Mouse (Mus musculus): ENCODE results near the gene Olfr430.
"Not testable (repeated sequence)": the region's sequence is repeated elsewhere in the genome, so short reads cannot be mapped to it uniquely, and the experiment has no call there.

The Olfr430 gene

DNA sequence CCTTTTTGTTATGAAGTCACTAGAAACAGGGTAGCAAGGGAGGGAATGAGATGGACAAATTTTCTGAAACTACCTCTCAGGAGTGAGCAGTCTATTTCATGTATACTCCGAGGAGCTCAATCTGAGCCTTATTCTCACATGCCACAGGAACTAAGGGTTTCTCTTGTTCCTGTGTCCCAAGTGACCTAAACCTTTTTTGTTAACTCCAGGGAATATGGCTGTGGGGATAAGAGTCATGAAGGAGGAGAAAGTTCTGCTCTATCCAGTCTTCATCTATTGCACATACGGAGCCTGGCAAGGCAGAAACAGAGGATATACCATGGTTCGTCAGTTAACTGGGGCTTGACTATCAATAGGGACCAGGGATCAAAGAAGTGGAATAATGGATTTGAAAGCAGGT lies at the start of gene Olfr430:
TSS of gene Olfr430 (plus strand) at position 301 of the 400 bp plus-strand sequence.
- no peak for DNase-seq (ENCODE audit: extremely low spot score)

- DNase-seq (ENCODE audit: extremely low spot score) = no peak
These were observed 34.7 kb upstream of the Olfr430 start, which contains the start of gene Ifi205 for GRCm38 (mm10) chr1:174031698-174032097. TSS of gene Ifi205 (minus strand) at chr1:174031810.

- DNase-seq (ENCODE audit: extremely low spot score) = no peak
These were observed 30.6 kb upstream of the Olfr430 start for GRCm38 (mm10) chr1:174035841-174036240.

DNA sequence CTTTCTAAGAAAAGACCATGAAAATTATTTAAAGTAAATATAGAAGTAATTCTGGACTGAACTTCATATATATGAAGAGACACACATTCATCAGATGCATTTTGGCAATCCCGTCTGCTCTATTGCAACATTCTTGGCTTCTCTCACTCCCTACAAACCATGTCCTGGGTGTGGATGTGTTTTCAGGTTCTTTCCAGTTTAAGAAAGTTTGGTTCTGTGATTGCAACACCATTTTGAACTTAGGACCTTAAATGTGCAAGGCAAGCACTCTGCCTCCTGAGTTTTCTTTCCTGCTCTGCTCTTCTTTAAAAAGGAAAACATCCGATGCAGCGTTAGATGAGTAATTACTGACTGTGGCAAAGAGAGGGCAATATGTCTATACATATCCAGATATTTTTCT lies 27.9 kb upstream of the Olfr430 start:
- no peak for DNase-seq (ENCODE audit: extremely low spot score)

DNA sequence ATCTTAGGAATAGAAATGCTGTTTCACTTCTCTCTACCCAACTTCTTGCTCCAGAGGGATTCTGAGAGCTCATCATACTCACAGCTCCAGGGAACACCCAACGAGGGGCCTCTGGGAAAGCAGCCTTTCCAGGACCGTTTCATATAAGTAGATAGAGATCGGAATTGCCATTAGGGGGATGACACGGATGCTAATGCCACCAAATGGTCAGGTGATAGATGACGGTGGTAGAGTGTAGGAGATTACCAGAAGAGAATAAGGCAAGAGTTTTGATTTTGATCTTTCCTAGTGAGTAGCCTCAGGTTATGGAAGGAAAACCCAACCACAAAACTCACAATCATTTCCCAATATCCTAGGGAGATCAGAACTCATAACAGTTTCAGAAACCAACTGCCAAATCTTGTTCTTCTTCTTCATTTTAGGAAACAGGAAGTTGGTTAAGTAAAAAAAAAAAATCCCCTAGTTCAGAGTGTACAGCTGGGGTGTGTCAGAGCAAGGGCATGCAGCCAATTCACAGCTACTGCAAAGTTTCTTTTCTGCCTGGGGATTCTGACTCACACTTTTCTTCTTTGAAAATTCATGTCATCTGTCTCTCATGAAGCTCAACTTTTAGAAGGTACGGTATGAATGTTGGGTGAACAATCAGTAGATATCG lies 25.8 kb upstream of the Olfr430 start, which contains the start of gene Olfr433:
TSS of gene Olfr433 (plus strand) at position 183 of the 655 bp plus-strand sequence.
- no peak for DNase-seq (ENCODE audit: extremely low spot score)

GRCm38 (mm10) chr1:174042091-174042884 lies 24.1 kb upstream of the Olfr430 start:
- DNase-seq (ENCODE audit: extremely low spot score) = not testable (repeated sequence)

DNA sequence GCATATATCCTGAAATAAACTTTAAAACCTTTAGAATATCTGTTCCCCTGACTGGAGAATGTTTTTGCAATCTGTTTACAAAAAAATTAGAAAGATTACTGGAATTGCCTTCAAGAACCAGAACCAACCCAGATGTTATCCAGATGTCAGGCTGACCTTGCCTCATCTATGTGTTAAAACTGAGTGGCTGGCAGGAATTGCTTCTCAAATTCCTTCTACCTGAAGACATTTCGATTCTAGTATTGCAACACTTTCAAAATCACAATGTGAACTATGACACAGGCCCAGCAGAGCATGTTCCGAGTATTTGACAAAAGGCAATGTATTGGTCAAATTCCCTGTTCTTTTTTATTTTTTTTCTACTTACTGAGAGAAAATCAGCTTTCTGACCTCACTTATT lies 22.0 kb upstream of the Olfr430 start:
- DNase-seq (ENCODE audit: extremely low spot score) = no peak

DNA sequence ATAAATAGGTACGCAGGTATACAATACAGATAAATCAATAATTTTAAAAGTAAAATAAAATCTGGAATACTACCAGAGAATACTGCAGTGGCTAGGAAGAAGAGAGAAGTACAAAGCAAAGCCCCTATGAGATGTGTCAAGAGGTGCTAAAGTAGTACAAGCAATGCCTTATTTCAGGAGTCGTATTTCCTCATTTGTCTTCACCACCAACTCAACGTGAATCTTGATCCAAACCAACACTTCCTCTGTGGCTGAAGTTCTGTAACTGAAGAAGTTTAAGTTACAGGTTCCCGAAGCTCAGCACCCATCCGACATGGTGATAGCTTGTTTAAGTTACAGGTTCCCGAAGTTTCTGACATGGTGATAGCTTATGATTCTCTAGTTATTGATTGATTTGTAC lies 18.2 kb upstream of the Olfr430 start:
- not testable (repeated sequence) for DNase-seq (ENCODE audit: extremely low spot score)

DNA sequence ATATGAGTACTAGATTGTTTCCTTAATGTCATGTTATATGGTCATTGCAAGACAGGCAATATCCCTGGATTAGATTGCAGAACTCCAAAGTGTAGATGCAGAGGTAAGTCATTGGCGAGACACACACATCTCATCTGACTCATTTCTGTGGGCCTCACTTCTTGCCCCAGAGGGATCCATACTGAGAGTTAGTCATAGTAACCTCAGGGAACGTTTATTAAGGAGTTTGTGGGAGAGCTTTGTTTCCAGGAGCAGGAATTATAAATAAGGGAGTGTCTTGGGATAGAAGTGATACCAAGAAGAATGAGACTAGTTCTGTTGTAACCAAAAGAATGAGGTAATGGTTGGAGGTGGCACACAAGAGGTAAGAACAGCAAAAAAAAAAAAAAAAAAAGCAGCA lies 17.5 kb upstream of the Olfr430 start, which contains the start of gene Olfr432:
TSS of gene Olfr432 (plus strand) at position 313 of the 400 bp plus-strand sequence.
- no peak for DNase-seq (ENCODE audit: extremely low spot score)

DNA sequence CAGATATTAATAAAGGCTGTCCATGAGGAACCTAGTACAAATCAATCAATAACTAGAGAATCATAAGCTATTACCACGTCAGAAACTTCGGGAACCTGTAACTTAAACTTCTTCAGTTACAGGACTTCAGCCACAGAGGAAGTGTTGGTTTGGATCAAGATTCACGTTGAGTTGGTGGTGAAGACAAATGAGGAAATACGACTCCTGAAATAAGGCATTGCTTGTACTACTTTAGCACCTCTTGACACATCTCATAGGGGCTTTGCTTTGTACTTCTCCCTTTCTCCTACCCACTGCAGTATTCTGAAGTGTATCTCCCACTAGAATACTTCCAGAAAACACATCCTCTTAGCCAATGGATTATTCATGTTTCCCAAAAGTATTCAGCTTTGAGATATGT lies 17.0 kb upstream of the Olfr430 start:
- DNase-seq (ENCODE audit: extremely low spot score) = not testable (repeated sequence)

DNA sequence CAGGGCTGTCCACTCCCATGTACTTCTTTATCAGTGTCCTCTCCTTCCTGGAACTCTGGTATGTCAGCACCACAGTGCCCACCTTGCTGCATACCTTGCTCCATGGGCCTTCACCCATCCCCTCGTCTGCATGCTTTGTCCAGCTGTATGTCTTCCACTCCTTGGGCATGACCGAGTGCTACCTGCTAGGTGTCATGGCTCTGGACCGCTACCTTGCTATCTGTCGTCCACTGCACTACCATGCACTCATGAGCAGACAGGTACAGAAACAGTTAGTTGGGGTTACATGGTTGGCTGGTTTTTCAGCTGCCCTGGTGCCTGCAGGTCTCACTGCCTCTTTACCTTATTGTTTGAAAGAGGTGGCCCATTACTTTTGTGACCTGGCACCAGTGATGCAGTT lies 15.9 kb upstream of the Olfr430 start:
- no peak for DNase-seq (ENCODE audit: extremely low spot score)

DNA sequence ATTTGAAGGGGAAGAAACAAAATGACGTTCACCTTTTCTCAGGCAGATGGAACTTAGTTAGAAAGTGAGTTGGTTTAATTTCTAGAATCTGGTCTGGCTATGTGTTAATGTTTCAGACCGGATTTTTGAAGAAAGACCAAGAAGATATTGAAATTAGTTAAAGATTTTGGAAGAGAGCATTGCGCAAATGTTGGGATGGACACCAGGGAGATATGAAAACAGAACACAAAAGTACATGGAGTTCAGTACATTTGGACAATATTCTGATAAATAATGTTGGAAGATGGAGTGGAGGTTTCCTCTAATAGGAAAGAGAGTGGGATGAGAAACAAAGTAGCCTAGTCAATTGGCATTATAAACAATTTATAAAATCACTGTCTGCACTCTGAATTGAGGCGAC lies 14.9 kb upstream of the Olfr430 start:
- DNase-seq (ENCODE audit: extremely low spot score) = no peak

GRCm38 (mm10) chr1:174051931-174052536 lies 14.4 kb upstream of the Olfr430 start:
- no peak for DNase-seq (ENCODE audit: extremely low spot score)

- DNase-seq (ENCODE audit: extremely low spot score) = no peak
These were observed 13.4 kb upstream of the Olfr430 start for GRCm38 (mm10) chr1:174052981-174053380.

DNA sequence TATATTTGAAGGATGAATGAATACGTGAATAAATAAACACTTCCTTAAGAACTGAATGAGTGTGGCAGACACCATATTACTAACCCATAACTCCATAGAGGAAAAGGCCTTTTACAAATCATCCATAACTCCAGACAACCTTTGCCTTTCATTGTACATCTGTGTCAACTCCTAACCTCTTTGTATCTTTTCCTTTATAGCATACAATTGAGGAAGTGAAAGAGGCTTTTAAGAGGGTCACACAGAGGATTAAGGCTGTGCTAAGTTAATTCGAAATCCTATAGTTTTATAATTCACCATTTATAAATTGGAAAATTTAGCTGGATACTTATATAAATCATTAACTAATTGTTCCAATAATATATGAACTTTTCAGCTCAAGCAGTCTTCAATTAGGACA lies 11.2 kb upstream of the Olfr430 start:
- no peak for DNase-seq (ENCODE audit: extremely low spot score)

DNA sequence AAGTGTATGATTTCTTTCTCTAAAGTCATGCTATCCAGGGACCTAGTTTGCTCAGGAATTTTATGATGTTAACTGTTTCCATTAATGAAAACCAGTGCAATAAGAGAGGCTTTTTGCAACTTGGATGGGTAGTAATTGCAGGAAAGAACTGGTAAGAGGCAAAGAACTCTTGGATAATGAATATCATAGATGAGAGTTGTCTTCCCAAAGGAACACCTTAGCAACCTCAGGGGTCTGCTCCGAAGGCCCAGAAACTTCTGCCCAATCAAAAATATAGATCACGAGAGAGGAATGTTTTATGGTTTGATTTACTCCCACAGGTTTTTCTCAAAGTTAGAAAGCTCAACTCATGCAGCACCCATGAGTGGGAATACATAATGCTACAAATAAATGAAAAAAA lies 17.6 kb downstream of the Olfr430 start, which contains the start of gene Olfr429:
TSS of gene Olfr429 (plus strand) at position 301 of the 400 bp plus-strand sequence.
- no peak for DNase-seq (ENCODE audit: extremely low spot score)

DNA sequence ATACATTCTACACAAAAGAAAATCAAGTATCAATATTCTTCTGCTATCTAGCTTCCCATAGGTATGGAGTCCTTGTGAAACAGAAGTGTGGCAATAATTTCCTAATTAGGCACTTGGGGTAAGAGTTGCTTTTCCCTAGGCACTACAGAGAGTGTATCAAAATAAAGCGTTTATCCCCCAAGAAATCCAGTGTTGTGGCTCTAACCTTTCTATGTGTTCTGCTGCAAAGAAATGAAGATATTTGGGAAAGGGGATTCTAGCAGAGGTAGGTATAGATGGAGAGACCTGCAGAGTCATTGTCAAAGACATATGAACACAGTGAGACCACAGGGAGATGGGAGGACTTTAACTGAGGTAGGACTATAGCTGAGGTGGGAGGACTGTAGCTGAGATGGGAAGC lies 30.2 kb downstream of the Olfr430 start, which contains the start of gene Olfr427:
TSS of gene Olfr427 (plus strand) at position 301 of the 400 bp plus-strand sequence.
- DNase-seq (ENCODE audit: extremely low spot score) = no peak

DNA sequence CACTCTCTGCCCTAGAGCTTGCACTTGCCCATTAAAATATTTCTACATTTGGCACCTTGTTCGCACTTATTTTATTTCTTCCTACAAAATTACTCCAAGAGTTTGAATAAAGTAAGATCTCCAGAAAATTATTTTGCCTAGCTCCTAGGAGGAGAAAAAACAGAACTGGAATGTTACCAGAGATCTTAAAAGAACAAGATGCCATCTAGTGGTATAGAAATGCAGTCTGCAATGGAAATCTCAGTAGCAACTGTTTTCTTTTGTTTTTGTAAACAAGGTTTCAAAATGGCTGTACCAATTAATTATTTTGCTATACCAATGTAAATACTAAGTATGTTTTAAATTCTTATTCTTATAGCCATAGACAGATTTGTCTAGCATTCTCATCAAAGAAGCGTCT lies 37.3 kb downstream of the Olfr430 start:
- DNase-seq (ENCODE audit: extremely low spot score) = no peak

GRCm38 (mm10) chr1:174121062-174121461 lies 54.7 kb downstream of the Olfr430 start, which contains the start of gene Olfr231:
TSS of gene Olfr231 (minus strand) at chr1:174121162.
- no peak for DNase-seq (ENCODE audit: extremely low spot score)

Data from embryo, embryonic 9.5 days (tissue).